Mouse (Mus musculus) myocyte (in vitro differentiated cells): ENCODE measurements around the gene Nlrc5.

ENCODE experiments used
- CEBPB ChIP-seq: IDR thresholded peaks from 2 replicates; pipeline ENCODE4 v1.6.1; 2011; ENCODE audit warnings: mild to moderate bottlenecking, moderate library complexity; ENCODE audit not compliant: poor library complexity, insufficient read depth, severe bottlenecking
- E2F4 ChIP-seq: IDR thresholded peaks from one replicate; pipeline ENCODE4 v1.6.1; 2011; ENCODE audit warnings: mild to moderate bottlenecking, control low read depth, moderate library complexity; ENCODE audit not compliant: insufficient read depth
- POLR2A ChIP-seq: IDR thresholded peaks from one replicate; pipeline ENCODE4 v1.6.1; 2011; ENCODE audit warnings: low read depth, mild to moderate bottlenecking, control low read depth, moderate library complexity; ENCODE audit not compliant: insufficient read length
- POLR2AphosphoS2 ChIP-seq: IDR thresholded peaks from one replicate; pipeline ENCODE4 v1.6.1; 2011; ENCODE audit warnings: low read depth, control low read depth; ENCODE audit not compliant: insufficient read length
- REST ChIP-seq: IDR thresholded peaks from one replicate; pipeline ENCODE4 v1.6.1; 2011; ENCODE audit warnings: mild to moderate bottlenecking, control low read depth, moderate library complexity; ENCODE audit not compliant: insufficient read depth, insufficient read length
- USF1 ChIP-seq: IDR thresholded peaks from one replicate; pipeline ENCODE4 v1.6.1; 2011; ENCODE audit warnings: low read depth, mild to moderate bottlenecking, control low read depth, moderate library complexity

DNA sequence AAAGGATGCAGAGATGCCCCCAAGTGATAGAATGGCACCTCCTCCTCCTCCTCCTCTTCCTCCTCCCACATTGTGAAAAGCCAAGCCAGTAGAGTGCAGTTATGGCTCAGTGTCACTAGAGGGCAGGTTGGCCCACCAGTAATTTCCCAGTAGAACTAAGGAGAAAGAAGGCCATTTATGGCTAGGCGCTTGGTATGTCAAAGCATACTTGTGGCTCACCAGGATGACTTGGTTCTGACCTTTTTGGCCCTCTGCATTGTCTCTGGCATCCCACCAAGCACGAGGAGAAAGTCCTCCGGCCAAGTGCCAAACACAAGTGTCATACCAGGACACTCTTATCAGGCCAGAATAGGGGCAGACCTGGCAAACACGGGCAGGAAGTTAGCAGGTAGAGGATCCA, 94.1 kb downstream of the Nlrc5 start:
- TF ChIP-seq POLR2AphosphoS2 = no peak
- no peak for TF ChIP-seq REST
- TF ChIP-seq POLR2A = no peak
- TF ChIP-seq E2F4 = no peak
- no peak for TF ChIP-seq USF1
- TF ChIP-seq CEBPB = no peak
